16 mouse cellular contexts compared by ENCODE assay signal in the genomic region with DNA sequence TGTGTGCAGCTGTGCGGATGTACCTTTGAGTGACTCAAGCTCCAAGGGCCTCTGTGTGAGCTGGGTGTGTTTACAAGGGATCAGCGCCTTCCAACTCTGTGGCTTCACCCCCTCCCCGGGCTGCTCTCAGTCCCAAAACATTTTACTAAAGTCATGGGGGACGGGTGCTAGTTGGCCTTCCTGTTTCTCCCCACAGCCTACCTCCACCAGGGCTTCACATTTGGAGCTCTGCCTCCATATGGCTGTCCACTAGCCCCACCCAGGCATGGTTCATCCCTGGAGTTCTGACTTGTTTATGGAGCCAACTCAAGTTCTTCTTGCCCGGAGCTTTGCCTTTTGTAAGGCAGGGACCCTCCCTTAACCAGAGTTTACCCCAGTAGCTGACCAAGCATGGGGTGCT. TPM values are rescaled to one million over a fixed set of nuclear protein-coding genes. Genes with fewer than 3 reads are reported as not detected.
A peak's percentile ranks its signal among the peaks of the same experiment; 100 is the strongest.
DNase-seq lines count a peak whose midpoint lies in the region; TF ChIP-seq lines count a peak whose summit lies in the region.
"Had no signal": no experiment of that assay in that cellular context is flagged by ENCODE, and none has a peak within 500 bp of the region (broad histone marks: within the 10 kb centered on the region; RNA-seq: fewer than 3 reads in every experiment).

No protein-coding gene starts in this region.

- no peak for TF ChIP-seq POLR2A in cerebellum, adult 2 months (IDR thresholded peaks at IDR 0.05; ENCODE audit: borderline replicate concordance, insufficient read depth, low read length)

- no peak for TF ChIP-seq CTCF in cerebellum, adult 2 months (IDR thresholded peaks at IDR 0.05; ENCODE audit: borderline replicate concordance, insufficient read depth, low read depth, low read length)
- no peak for TF ChIP-seq CTCF in gastrocnemius, adult 2 months (IDR thresholded peaks at IDR 0.05)
- no peak for TF ChIP-seq CTCF in left cerebral cortex, adult 2 months (IDR thresholded peaks at IDR 0.05)

- no peaks in the 10 kb centered on the region for H3K27me3 ChIP-seq in cerebellum, adult 2 months (ENCODE audit: control insufficient read depth, insufficient read depth, low read length)
- H3K27me3 ChIP-seq in embryonic facial prominence, embryonic 10.5 days (replicated peaks; ENCODE audit: low read depth, poor library complexity, severe bottlenecking), result no peaks in the 10 kb centered on the region
- H3K27me3 ChIP-seq: embryonic facial prominence, embryonic 12.5 days; embryonic facial prominence, embryonic 15.5 days; hindbrain, embryonic 12.5 days; hindbrain, embryonic 15.5 days had no signal

- DNase-seq in cerebellum, adult 11-12 months, result peak; percentile 18
- no peak for DNase-seq in cerebellum, adult 2 months
- no peak for DNase-seq in gastrocnemius, adult 2 months
- no peak for DNase-seq in gastrocnemius, postnatal 36 days
- DNase-seq in left cerebral cortex, adult 2 months (ENCODE audit: extremely low spot score in 1 of 2, low spot score in 2 of 2), result no peak
- DNase-seq in left cerebral cortex, adult 9 months (ENCODE audit: low spot score in 2 of 2), result no peak
- no peak for DNase-seq in embryonic facial prominence, embryonic 10.5 days (ENCODE audit: low spot score)
- DNase-seq: adrenal gland, postnatal 10 days; cerebellum, adult 18-20 months; forebrain, postnatal 0 days; gastrocnemius, postnatal 14 days; kidney, adult 2 months had no signal

- H3K4me3 ChIP-seq in cerebellum, adult 2 months (replicated peaks; ENCODE audit: insufficient read depth, low read depth, low read length), result no peak overlapping the region
- no peak overlapping the region for H3K4me3 ChIP-seq in gastrocnemius, adult 2 months
- no peak overlapping the region for H3K4me3 ChIP-seq in left cerebral cortex, adult 2 months
- H3K4me3 ChIP-seq in embryonic facial prominence, embryonic 10.5 days, result no peak overlapping the region
- H3K4me3 ChIP-seq: embryonic facial prominence, embryonic 12.5 days; embryonic facial prominence, embryonic 15.5 days; hindbrain, embryonic 12.5 days; hindbrain, embryonic 15.5 days had no signal

- peaks cover 36% of the 10 kb centered on the region for H3K4me1 ChIP-seq in cerebellum, adult 2 months (ENCODE audit: control insufficient read depth, insufficient read depth, low read length)
- H3K4me1 ChIP-seq in embryonic facial prominence, embryonic 10.5 days, result no peaks in the 10 kb centered on the region
- H3K4me1 ChIP-seq: embryonic facial prominence, embryonic 12.5 days; embryonic facial prominence, embryonic 15.5 days; hindbrain, embryonic 12.5 days; hindbrain, embryonic 15.5 days had no signal

- no peaks in the 10 kb centered on the region for H3K9me3 ChIP-seq in embryonic facial prominence, embryonic 10.5 days
- H3K9me3 ChIP-seq: embryonic facial prominence, embryonic 12.5 days; embryonic facial prominence, embryonic 15.5 days; hindbrain, embryonic 12.5 days; hindbrain, embryonic 15.5 days had no signal

- intact Hi-C loops in gastrocnemius, adult 2 months (cut with DNase I), result no loop called here
- intact Hi-C loops in gastrocnemius, postnatal 36 days (cut with DNase I), result no loop called here
- intact Hi-C loops in left cerebral cortex, adult 2 months (cut with DNase I), result no loop called here

- H3K27ac ChIP-seq in cerebellum, adult 2 months (ENCODE audit: insufficient read depth, low read length), result no peak overlapping the region
- H3K27ac ChIP-seq in gastrocnemius, adult 2 months, result peak overlapping the region; percentile 88
- peak overlapping the region; percentile 24; the same call in 1 of the 2 replicates for H3K27ac ChIP-seq in left cerebral cortex, adult 2 months
- no peak overlapping the region for H3K27ac ChIP-seq in embryonic facial prominence, embryonic 10.5 days (replicated peaks)
- H3K27ac ChIP-seq: embryonic facial prominence, embryonic 12.5 days; embryonic facial prominence, embryonic 15.5 days; hindbrain, embryonic 12.5 days; hindbrain, embryonic 15.5 days had no signal

- 71% methylated on average over 5 of the region's 5 CpGs for WGBS in cerebellum, adult 2 months
- 89% methylated on average over 5 of the region's 5 CpGs for WGBS in embryonic facial prominence, embryonic 10.5 days

- H3K36me3 ChIP-seq in embryonic facial prominence, embryonic 10.5 days (replicated peaks), result peaks cover 88% of the 10 kb centered on the region

RNA-seq across cellular contexts. Expression of a gene that starts 28.2 kb away (rescaled TPM):
- 102 and 116 TPM in 2 replicates for polyA plus RNA-seq in cerebellum, adult 2 months (2012; rRNA removed)
- 100 to 1,000 TPM; 173 to 184 TPM for total RNA-seq in gastrocnemius, adult 2 months (2021)
- 100 to 1,000 TPM; 156 to 174 TPM for total RNA-seq in gastrocnemius, postnatal 36 days (2021)
- total RNA-seq in left cerebral cortex, adult 2 months (2021), result 100 to 1,000 TPM; 223 to 225 TPM
- polyA plus RNA-seq in embryonic facial prominence, embryonic 10.5 days (2016; fragmentation: Nextera tagmentation; extraction: Ambion mirVana), result 11.1 and 12.1 TPM in 2 replicates

Comparison
In these comparisons a context has a peak if more than half of its experiments do, and no peak if none do; other contexts are left out.
1. H3K27ac ChIP-seq: peak in gastrocnemius, adult 2 months (single experiment) and left cerebral cortex, adult 2 months (single experiment); none in cerebellum, adult 2 months (single experiment) and embryonic facial prominence, embryonic 10.5 days (single experiment).